Mouse (Mus musculus): Measurements from ENCODE around the gene Lce1j. TPM values are rescaled to one million over a fixed set of nuclear protein-coding genes. Genes with fewer than 3 reads are reported as not detected.
"Not testable (repeated sequence)": the region's sequence is repeated elsewhere in the genome, so short reads cannot be mapped to it uniquely, and the experiment has no call there.

Lce1j gene
- polyA plus RNA-seq (2014; fragmentation: Nextera tagmentation; extraction: Ambion mirVana), result not detected in 2 replicates

DNA sequence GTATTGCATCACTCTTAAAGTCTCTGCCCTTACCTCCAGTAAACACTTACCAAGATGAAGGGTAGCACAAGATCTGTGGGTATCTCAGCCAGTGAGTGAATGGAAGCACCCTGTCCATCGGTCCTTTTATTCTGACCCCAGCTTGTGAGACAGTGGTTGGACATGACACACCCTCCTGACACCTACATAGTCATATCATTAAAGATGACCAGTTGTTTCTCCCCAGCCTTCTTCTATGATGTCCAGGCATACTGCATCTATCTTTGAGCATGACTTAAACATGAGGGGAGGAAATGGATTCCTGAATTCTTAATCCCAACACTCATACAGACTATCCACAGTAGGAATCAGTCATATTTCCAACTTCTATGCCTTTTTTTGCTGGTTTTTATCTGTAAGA lies at the start of gene Lce1j:
TSS of gene Lce1j (minus strand) at position 101 of the 400 bp plus-strand sequence.
- WGBS, result 77% methylated on average over 1 of the region's 1 CpGs
- H3K9ac ChIP-seq (ENCODE audit: low read depth, low read length), result no peak within 1 kb of the TSS

GRCm38 (mm10) chr3:92827108-92827507 lies 36.8 kb upstream of the Lce1j start, which contains the start of gene Kprp:
Gene Kprp, minus strand, starts transcription at chr3:92827247.
- no peaks in the 10 kb centered on the region for H3K9me3 ChIP-seq (ENCODE audit: control insufficient read depth, low read length)
- H3K9ac ChIP-seq (ENCODE audit: low read depth, low read length), result no peak within 1 kb of the TSS
- H3K27me3 ChIP-seq (ENCODE audit: control insufficient read depth, insufficient read depth, low read length), result no peaks in the 10 kb centered on the region
- no peaks in the 10 kb centered on the region for H3K4me1 ChIP-seq (ENCODE audit: control insufficient read depth, insufficient read depth, low read length)
- no peak for ATAC-seq (ENCODE audit: low FRiP score, low TSS enrichment)
- H3K27ac ChIP-seq (ENCODE audit: low read depth, low read length), result no peak within 1 kb of the TSS
- H3K4me3 ChIP-seq (ENCODE audit: low read length), result no peak within 1 kb of the TSS
- no peaks in the 10 kb centered on the region for H3K36me3 ChIP-seq (ENCODE audit: control insufficient read depth, insufficient read depth, low read length)
- WGBS, result 54% methylated on average over 1 of the region's 1 CpGs
- no peak within 1 kb of the TSS for H3K4me2 ChIP-seq (replicated peaks; ENCODE audit: low read depth, low read length)

More for the DNA sequence above, at the start of gene Lce1j:
- no peak within 1 kb of the TSS for H3K4me2 ChIP-seq (replicated peaks; ENCODE audit: low read depth, low read length)
- H3K4me1 ChIP-seq (ENCODE audit: control insufficient read depth, insufficient read depth, low read length), result no peaks in the 10 kb centered on the region
- no peaks in the 10 kb centered on the region for H3K27me3 ChIP-seq (ENCODE audit: control insufficient read depth, insufficient read depth, low read length)
- no peaks in the 10 kb centered on the region for H3K36me3 ChIP-seq (ENCODE audit: control insufficient read depth, insufficient read depth, low read length)
- no peak for ATAC-seq (ENCODE audit: low FRiP score, low TSS enrichment)
- no peak within 1 kb of the TSS for H3K4me3 ChIP-seq (ENCODE audit: low read length)
- no peak within 1 kb of the TSS for H3K27ac ChIP-seq (ENCODE audit: low read depth, low read length)
- H3K9me3 ChIP-seq (ENCODE audit: control insufficient read depth, low read length), result no peaks in the 10 kb centered on the region

DNA sequence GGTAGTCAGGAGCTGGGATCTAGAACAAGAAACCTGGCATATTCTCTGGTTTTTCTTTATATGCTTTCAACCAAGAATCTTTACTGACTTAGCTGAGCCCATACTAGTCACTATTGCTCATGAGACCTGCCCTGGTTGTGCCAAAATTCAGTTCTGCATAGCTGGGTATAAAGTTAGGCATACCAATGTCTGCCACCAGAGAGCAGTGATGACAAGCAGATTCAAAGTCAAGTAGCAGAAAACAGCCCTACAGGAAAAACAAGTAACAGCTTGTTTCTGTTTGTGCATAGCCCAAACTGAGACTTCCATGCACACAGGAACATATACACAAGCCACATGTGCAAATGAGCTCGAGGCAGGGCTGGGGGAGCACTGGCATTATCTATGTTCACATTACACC lies 35.5 kb upstream of the Lce1j start:
- Histone ChIP-seq H3K27me3 (ENCODE audit: control insufficient read depth, insufficient read depth, low read length) (no peaks in the 10 kb centered on the region), H3K4me3 (ENCODE audit: low read length) (no peak overlapping the region), H3K9me3 (ENCODE audit: control insufficient read depth, low read length) (no peaks in the 10 kb centered on the region), H3K4me1 (ENCODE audit: control insufficient read depth, insufficient read depth, low read length) (no peaks in the 10 kb centered on the region), H3K4me2 (replicated peaks; ENCODE audit: low read depth, low read length) (no peak overlapping the region), H3K27ac (ENCODE audit: low read depth, low read length) (no peak overlapping the region), H3K9ac (ENCODE audit: low read depth, low read length) (no peak overlapping the region), H3K36me3 (ENCODE audit: control insufficient read depth, insufficient read depth, low read length) (no peaks in the 10 kb centered on the region)
- ATAC-seq (ENCODE audit: low FRiP score, low TSS enrichment), result no peak
- WGBS, result 32% methylated on average over 1 of the region's 1 CpGs

GRCm38 (mm10) chr3:92816036-92816435 lies 25.7 kb upstream of the Lce1j start:
- H3K4me1 ChIP-seq (ENCODE audit: control insufficient read depth, insufficient read depth, low read length); H3K27me3 ChIP-seq (ENCODE audit: control insufficient read depth, insufficient read depth, low read length); H3K4me2 ChIP-seq (replicated peaks; ENCODE audit: low read depth, low read length); H3K4me3 ChIP-seq (ENCODE audit: low read length); ATAC-seq (ENCODE audit: low FRiP score, low TSS enrichment); H3K9me3 ChIP-seq (ENCODE audit: control insufficient read depth, low read length); H3K36me3 ChIP-seq (ENCODE audit: control insufficient read depth, insufficient read depth, low read length); H3K9ac ChIP-seq (ENCODE audit: low read depth, low read length); H3K27ac ChIP-seq (ENCODE audit: low read depth, low read length): not testable (repeated sequence)
- 89% methylated on average over 2 of the region's 2 CpGs for WGBS

DNA sequence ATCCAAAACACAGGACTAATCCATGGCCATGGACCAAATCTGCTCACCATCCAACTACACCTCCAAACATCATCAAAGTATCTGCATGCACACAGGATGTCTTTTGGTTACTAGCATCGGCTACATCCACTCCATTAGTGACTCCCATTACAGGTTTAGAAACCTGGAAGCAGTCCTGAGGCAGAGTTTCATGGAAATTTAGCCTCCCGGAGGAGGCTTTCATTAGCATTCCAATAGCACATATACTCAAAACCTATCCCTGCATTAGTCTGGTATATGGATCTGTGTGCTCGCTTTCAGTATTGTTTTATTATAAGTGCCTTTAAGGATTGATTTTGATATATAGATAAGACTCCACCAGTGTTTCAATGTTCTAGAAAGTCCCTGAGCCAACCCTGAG lies 25.3 kb upstream of the Lce1j start:
- 96% methylated on average over 3 of the region's 3 CpGs for WGBS
- H3K36me3 ChIP-seq (ENCODE audit: control insufficient read depth, insufficient read depth, low read length), result no peaks in the 10 kb centered on the region

GRCm38 (mm10) chr3:92807791-92808190 lies 17.5 kb upstream of the Lce1j start, which contains the start of gene Lce1k:
Gene Lce1k, minus strand, starts transcription at chr3:92807891.
- no peak for ATAC-seq (ENCODE audit: low FRiP score, low TSS enrichment)
- Histone ChIP-seq H3K4me2 (replicated peaks; ENCODE audit: low read depth, low read length) (no peak within 1 kb of the TSS), H3K9me3 (ENCODE audit: control insufficient read depth, low read length) (no peaks in the 10 kb centered on the region)

More for the DNA sequence above, 25.3 kb upstream of the Lce1j start:
- H3K4me2 ChIP-seq (replicated peaks; ENCODE audit: low read depth, low read length), result no peak overlapping the region
- no peak overlapping the region for H3K9ac ChIP-seq (ENCODE audit: low read depth, low read length)
- H3K27ac ChIP-seq (ENCODE audit: low read depth, low read length), result no peak overlapping the region
- no peaks in the 10 kb centered on the region for H3K9me3 ChIP-seq (ENCODE audit: control insufficient read depth, low read length)
- H3K27me3 ChIP-seq (ENCODE audit: control insufficient read depth, insufficient read depth, low read length), result no peaks in the 10 kb centered on the region
- H3K4me3 ChIP-seq (ENCODE audit: low read length), result no peak overlapping the region
- no peak for ATAC-seq (ENCODE audit: low FRiP score, low TSS enrichment)
- no peaks in the 10 kb centered on the region for H3K4me1 ChIP-seq (ENCODE audit: control insufficient read depth, insufficient read depth, low read length)

DNA sequence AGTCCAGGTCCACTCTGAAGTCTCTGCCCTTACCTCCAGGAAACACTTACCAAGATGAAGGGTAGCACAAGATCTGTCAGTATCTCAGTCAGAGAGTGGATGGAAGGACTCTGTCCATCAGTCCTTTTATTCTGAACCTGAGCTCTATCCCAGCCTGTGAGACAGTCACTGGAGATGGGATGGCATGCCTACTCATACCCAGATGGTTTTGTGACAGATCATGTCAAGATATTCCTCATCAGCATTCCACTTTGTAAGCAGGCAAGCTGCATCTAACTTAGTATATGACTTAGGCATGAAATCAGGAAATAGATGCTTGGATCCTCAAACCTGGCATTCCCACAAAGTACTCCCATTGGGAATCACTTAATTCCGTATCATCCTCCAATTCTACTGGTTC lies 11.5 kb downstream of the Lce1j start, which contains the start of gene Lce1i:
TSS of gene Lce1i (minus strand) at position 101 of the 400 bp plus-strand sequence.
- Histone ChIP-seq H3K9me3 (ENCODE audit: control insufficient read depth, low read length) (no peaks in the 10 kb centered on the region), H3K27ac (ENCODE audit: low read depth, low read length) (no peak within 1 kb of the TSS), H3K36me3 (ENCODE audit: control insufficient read depth, insufficient read depth, low read length) (no peaks in the 10 kb centered on the region), H3K4me2 (replicated peaks; ENCODE audit: low read depth, low read length) (no peak within 1 kb of the TSS), H3K9ac (ENCODE audit: low read depth, low read length) (no peak within 1 kb of the TSS), H3K27me3 (ENCODE audit: control insufficient read depth, insufficient read depth, low read length) (no peaks in the 10 kb centered on the region), H3K4me1 (ENCODE audit: control insufficient read depth, insufficient read depth, low read length) (no peaks in the 10 kb centered on the region), H3K4me3 (ENCODE audit: low read length) (no peak within 1 kb of the TSS)
- ATAC-seq (ENCODE audit: low FRiP score, low TSS enrichment), result no peak
- WGBS, result 90% methylated on average over 1 of the region's 1 CpGs

More at GRCm38 (mm10) chr3:92807791-92808190, 17.5 kb upstream of the Lce1j start, which contains the start of gene Lce1k:
- H3K4me3 ChIP-seq (ENCODE audit: low read length), result no peak within 1 kb of the TSS
- no peaks in the 10 kb centered on the region for H3K36me3 ChIP-seq (ENCODE audit: control insufficient read depth, insufficient read depth, low read length)
- H3K27me3 ChIP-seq (ENCODE audit: control insufficient read depth, insufficient read depth, low read length), result no peaks in the 10 kb centered on the region
- H3K9ac ChIP-seq (ENCODE audit: low read depth, low read length), result no peak within 1 kb of the TSS
- H3K4me1 ChIP-seq (ENCODE audit: control insufficient read depth, insufficient read depth, low read length), result no peaks in the 10 kb centered on the region
- H3K27ac ChIP-seq (ENCODE audit: low read depth, low read length), result no peak within 1 kb of the TSS

GRCm38 (mm10) chr3:92771573-92771972 lies 18.7 kb downstream of the Lce1j start:
- H3K27me3 ChIP-seq (ENCODE audit: control insufficient read depth, insufficient read depth, low read length), result no peaks in the 10 kb centered on the region
- no peaks in the 10 kb centered on the region for H3K36me3 ChIP-seq (ENCODE audit: control insufficient read depth, insufficient read depth, low read length)
- 18% methylated on average over 3 of the region's 3 CpGs for WGBS
- H3K9ac ChIP-seq (ENCODE audit: low read depth, low read length), result no peak overlapping the region
- H3K4me1 ChIP-seq (ENCODE audit: control insufficient read depth, insufficient read depth, low read length), result no peaks in the 10 kb centered on the region
- H3K4me3 ChIP-seq (ENCODE audit: low read length), result no peak overlapping the region
- no peak for ATAC-seq (ENCODE audit: low FRiP score, low TSS enrichment)
- no peak overlapping the region for H3K4me2 ChIP-seq (replicated peaks; ENCODE audit: low read depth, low read length)
- H3K9me3 ChIP-seq (ENCODE audit: control insufficient read depth, low read length), result no peaks in the 10 kb centered on the region
- H3K27ac ChIP-seq (ENCODE audit: low read depth, low read length), result no peak overlapping the region

DNA sequence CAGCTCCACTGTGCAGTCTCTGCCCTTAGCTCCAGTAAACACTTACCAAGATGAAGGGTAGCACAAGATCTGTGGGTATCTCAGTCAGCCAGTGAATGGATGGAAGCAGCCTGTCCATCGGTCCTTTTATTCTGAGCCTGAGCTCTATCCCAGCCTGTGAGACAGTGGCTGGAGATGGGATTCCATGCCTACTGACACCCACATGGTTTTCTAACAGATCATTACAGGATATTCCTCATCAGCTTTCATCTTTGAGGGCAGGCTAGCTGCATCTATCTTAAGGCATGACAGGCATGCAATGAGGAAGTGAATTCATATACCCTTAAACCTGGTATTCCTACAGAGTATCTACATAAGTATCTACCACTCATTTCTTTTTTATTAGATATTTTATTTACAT lies 25.3 kb downstream of the Lce1j start, which contains the start of gene Lce1h:
TSS of gene Lce1h (minus strand) at position 101 of the 400 bp plus-strand sequence.
- 100% methylated on average over 1 of the region's 1 CpGs for WGBS
- no peaks in the 10 kb centered on the region for H3K9me3 ChIP-seq (ENCODE audit: control insufficient read depth, low read length)
- H3K4me3 ChIP-seq (ENCODE audit: low read length), result no peak within 1 kb of the TSS
- H3K27ac ChIP-seq (ENCODE audit: low read depth, low read length), result no peak within 1 kb of the TSS
- no peak within 1 kb of the TSS for H3K9ac ChIP-seq (ENCODE audit: low read depth, low read length)
- no peaks in the 10 kb centered on the region for H3K4me1 ChIP-seq (ENCODE audit: control insufficient read depth, insufficient read depth, low read length)
- no peaks in the 10 kb centered on the region for H3K36me3 ChIP-seq (ENCODE audit: control insufficient read depth, insufficient read depth, low read length)
- ATAC-seq (ENCODE audit: low FRiP score, low TSS enrichment), result no peak
- no peak within 1 kb of the TSS for H3K4me2 ChIP-seq (replicated peaks; ENCODE audit: low read depth, low read length)
- no peaks in the 10 kb centered on the region for H3K27me3 ChIP-seq (ENCODE audit: control insufficient read depth, insufficient read depth, low read length)

Data from kidney, embryonic 14.5 days (tissue).